Mouse (Mus musculus): ENCODE measurements at regions not wholly inside any gene's neighbourhood (a gene's known extent, or its start where the extent isn't known, plus 50 kb on each side); places are given as distances from the start of the nearest gene placed in this dataset.
A peak's percentile ranks its signal among the peaks of the same experiment; 100 is the strongest.

DNA sequence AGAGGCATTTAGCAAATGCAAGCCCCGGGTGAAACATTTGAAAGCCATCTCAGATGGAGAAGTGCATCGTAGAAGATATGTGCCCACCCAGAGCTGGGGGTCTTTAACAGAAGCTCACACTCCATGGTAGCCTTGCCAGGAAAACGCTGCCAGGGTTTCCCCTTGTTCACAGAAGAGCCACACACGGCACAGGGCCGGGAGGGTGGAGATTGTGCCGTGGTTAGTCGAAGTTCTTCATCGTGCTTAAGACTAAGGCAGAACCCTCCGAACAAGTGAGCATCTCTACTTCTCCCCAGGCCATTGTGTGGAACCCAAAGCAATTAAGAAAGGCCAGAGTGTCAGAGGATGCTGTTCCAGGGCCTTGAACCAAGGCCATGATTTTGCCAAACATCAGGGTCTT lies 61.3 kb upstream of the Ppara start:
- no peak for ATAC-seq (ENCODE audit: insufficient number of reproducible peaks, low FRiP score, low TSS enrichment)

DNA sequence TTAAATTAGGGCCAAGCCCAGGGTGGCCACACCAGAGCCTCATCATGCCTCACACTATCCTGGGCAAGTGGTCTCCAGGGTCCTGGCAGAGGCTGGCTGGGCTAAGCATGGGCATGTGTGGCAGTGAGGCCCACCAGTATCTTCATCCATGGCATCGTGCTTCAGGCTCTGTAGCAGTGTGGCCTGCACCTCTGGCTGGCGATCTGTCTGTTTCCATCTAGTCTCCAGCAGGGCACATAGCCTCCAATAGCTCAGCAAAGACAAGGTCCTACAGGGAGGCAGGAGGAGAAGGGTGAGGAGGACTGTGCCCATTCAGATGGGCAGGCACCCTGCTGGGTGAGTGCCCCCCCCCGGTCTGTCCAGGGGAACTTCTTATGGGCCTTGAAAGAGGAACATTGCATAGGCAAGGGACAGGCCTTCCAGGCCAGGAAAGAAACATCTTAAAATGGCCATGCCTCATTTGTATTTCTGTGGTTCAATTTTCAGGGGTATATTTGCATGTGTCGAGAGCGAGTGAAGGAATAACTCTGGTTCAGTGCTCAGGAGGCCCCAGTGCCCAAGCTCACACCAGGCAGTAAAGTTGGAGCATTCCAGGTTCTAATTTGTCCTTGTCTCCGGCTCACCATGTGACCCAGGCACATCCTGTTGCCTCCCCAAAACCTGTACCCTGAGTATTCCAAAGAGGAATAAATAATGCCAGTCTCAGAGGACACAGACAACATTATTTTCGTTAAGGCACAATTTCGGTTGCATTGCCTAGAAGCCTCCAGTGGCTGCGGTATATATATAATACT lies 60.4 kb upstream of the Ppara start:
- no peak for ATAC-seq (ENCODE audit: insufficient number of reproducible peaks, low FRiP score, low TSS enrichment)

DNA sequence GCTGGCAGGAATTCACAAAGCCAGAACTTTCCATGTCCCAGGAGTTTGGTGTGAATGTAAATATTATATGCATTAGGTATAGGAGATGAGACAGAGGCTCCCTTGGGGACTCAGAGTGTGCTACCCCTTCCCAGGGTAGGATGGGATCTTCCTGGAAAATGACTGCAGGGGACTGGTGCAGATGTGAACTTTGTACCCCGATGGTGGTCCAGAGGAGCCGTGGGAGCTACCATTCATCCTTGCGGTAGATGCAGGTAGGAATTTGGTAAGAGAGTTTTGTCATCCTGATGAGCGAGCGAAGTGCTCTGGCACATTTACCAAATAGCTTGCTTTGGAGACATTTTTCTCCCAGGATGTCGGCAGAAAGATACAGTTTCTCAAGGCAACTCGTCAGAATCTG lies 59.7 kb upstream of the Ppara start:
- ATAC-seq (ENCODE audit: insufficient number of reproducible peaks, low FRiP score, low TSS enrichment): no peak

DNA sequence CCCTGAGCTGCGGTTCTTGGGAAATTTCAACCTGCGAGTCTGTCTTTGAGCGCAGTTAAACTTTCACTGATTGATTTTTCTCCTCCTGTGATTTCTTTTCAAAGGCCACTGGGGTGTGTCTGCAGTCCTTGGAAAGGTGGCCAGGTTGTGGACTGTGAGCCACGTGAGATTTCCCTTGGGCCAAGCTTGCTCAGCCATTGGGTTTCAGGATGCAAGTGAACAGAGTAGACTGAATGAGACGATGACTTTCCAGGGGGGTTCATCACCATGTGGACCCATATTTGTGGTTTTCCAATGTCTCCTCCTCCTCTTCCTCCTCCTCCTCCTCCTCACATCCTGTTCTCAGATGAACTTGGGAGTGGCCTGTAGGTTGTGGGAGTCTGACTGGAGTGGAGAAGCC lies 59.0 kb upstream of the Ppara start:
- ATAC-seq (ENCODE audit: insufficient number of reproducible peaks, low FRiP score, low TSS enrichment): no peak

DNA sequence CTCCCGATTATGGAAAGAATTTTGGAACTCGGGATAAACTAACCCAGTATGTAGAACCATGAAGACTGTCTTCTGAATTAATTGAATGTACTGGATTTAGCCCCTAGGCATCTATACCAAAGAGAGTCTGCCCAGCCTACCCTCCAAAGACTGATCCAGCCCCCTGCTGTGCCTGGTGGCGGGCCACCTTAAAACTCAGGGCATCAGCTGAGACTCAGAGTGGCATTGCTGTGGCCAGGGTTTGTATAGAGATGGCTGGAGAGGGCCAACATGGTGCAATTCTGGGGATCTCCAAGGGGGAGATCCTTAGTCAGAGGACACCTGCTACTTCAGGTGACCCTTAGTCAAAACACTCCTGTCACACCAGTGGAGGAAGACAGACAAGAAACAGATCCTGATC lies 58.6 kb upstream of the Ppara start:
- no peak for ATAC-seq (ENCODE audit: insufficient number of reproducible peaks, low FRiP score, low TSS enrichment)

DNA sequence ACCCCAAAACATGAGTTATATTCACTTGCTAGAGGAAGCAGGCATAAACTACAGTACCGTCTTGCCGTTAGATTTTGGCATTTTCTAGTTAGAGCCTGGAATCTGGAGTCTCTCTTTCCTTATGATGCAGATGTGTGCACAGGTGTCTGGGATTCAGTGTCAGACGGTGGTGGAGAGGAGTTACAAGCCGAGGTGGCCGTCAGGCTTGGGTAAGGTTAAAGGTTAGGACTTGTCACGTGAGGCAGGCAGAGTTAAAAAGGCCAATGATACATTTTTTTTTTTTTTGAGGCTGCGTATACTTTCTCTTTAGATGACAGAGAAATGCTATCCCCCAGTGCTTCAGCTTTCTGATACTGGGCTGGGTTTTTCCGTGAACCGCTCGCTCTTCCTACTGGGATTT lies 57.9 kb upstream of the Ppara start:
- no peak for ATAC-seq (ENCODE audit: insufficient number of reproducible peaks, low FRiP score, low TSS enrichment)

DNA sequence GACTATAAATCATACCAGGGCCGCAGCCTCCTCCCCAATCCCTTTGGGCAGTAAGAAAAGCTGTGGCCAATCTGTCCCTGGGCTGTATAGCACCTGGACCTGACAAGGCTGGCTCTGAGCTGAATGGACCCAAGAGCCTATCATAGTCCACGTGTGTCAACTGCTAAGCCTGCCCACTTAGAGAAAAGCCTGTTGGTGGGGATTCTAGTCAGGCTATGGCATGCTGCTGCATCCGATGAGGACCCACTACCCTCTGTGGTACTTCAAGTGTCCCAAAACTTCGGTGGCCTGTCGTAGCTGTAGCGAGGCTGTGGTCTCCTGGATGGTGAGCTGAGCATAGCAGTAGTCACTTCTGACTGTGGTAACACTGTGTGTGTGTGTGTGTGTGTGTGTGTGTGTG lies 57.4 kb upstream of the Ppara start:
- ATAC-seq (ENCODE audit: insufficient number of reproducible peaks, low FRiP score, low TSS enrichment): no peak

DNA sequence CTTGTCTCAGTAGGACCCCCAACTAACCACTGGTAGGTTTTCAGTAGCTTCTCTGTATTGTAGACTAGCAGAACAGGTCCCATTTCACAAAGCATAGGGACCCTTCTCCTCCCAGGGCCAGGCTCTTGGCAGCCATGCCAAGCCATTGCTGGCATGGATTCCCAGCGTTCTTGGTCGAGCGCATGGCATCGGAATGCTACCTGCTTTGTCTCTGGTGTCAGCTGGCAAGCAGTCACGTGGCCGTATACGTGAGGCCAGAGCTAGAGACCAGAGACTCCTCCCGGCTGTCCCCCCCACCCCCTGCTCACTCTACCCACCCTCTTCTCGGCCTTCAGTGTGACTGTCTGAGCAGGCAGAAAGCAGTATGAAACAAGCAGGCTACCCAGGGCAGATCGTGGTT lies 56.9 kb upstream of the Ppara start:
- peak; percentile 27; the same call in 1 of the 2 replicates for ATAC-seq (ENCODE audit: insufficient number of reproducible peaks, low FRiP score, low TSS enrichment)

DNA sequence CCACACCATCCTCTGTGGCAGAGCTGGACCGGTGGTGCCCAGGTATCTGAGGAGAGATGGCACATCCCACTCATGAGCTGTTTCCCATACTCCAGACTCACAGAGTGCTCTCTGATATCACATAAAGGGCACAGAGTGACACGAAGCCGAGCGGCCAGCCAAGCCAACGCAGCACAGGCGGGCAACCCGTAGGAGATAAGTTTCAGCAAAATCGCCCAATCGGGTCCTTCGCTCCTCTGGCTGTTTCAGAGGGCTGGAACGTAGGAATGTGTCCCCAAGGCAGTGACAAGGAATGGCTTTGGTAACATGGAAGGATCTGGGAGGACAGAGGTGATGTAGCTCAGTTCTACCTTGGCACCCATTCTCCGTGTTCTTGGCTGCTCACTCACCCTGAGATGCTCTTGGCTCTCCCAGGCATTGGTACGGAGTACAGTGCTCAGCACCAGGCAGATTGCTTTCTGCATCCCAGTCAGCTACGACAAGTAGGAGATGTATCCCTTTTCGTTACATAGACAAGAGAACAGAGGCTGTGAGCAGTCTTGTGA lies 56.4 kb upstream of the Ppara start:
- peak; percentile 38; the same call in 1 of the 2 replicates for ATAC-seq (ENCODE audit: insufficient number of reproducible peaks, low FRiP score, low TSS enrichment)

DNA sequence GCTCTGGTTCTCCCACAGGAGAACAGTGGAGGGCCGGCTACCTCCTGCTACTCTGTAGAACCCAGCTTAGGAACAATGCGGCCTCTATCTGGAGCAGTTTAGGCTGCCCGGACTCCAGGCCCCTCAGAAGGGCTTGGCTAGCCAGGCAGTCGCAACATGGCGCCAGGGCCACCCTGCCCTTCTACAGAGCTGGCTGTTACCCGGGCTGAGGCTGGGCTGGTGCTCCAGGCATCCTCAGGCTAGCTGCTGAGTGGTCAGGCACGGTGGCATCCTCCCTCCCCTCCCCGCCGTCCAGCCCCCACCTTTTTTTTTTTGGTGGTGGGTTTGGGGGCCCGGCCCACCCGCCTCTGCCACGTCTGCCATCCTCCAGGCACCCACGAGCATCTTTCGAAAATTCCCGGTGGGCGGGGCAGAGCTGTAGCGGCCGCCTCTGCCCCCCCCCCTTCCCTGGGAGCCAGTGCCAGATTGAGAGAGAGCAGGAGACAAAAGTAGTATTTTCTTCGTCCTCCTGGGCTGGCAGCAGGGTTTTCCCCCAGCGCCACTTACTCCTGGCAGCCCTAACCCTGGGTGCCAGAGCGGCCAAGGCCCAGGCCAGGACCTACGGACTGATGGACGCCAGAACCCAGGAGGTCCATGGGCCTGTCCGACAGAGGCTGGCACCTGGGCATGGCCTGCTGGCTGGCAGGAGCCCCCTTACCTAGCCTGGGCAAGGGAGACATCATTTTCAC lies 55.6 kb upstream of the Ppara start:
- peak; percentile 51 for ATAC-seq (ENCODE audit: insufficient number of reproducible peaks, low FRiP score, low TSS enrichment)

DNA sequence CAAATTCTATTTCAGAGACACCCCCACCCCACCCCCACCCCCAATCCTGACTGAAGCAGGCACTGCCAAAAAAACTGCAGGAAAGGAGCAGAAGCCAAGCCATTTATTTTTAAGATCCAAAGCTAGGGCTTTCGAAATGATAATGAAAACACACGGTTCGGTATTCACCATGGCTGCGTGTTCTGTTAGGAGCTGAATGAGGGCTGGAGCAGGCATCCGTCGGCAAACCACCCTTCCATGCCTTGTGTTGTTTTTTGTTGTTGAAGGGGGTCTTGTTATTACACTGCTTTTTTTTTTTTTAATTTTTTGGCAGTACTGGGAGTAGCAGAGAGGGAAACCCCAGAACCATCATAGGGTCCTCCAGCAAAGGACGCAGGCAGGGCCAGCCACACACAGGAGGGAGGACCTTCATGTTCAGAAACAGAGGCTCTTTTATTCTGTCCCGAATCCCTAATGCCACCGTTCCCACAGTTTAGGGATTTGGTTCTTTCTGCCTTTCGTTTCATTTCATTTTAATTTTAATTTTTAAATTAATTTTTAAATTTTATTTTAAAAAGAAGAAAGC lies 54.8 kb upstream of the Ppara start:
- no peak for ATAC-seq (ENCODE audit: insufficient number of reproducible peaks, low FRiP score, low TSS enrichment)

DNA sequence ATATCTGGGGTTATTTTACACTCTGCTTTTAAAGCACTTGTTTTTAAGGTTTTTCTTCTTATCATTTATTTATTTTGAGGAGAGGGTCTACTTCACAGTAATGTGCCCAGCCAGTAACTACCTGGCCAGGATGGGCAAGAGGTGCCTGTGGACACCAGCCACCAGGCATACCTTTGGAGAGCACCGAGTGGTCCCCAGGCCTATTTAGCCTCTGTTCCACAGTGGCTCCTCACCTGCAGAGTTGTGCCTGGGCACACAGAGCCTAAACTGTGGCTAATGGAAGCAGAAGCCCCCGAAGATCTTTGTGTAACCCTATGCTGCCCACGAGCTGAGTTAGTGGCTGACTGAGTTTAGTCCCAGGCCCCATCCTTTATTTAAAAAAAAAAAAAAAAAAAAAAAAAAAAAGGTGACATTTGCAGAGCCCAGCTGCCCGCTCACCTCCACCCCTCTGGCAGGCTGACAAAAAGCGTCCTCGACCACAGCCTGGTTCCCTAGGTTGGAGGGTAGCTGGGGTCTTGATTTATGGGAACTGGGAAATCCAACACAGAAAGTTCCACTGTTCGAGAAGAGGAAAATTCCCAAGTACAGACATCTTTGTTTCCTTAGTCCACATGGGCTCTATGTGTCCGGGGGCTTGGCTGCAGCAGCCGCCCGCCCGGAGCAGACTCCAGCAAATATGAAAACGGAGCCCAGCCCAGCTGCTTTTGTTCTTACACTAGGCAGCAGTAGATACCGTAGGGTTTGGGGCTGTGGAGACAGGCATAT lies 54.1 kb upstream of the Ppara start:
- ATAC-seq (ENCODE audit: insufficient number of reproducible peaks, low FRiP score, low TSS enrichment): no peak

DNA sequence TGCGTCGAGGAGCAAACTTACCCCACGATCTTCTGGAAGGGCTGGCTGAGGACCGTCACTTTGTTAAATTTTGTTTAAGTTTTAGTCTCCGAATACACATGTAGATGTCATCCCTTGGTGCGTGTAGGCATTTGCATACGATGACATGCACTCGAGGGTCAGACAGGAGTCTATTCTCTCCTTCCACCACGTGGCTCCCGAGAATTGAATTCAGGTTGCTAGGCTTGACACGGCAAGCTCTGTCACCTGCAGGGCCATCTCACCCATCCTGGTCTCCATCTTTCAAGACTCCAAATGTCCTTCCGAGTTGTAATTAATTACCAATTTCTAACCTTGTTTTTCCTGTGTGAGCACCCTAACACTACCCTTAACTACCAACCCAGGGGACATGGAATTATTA lies 52.7 kb upstream of the Ppara start:
- no peak for ATAC-seq (ENCODE audit: insufficient number of reproducible peaks, low FRiP score, low TSS enrichment)

DNA sequence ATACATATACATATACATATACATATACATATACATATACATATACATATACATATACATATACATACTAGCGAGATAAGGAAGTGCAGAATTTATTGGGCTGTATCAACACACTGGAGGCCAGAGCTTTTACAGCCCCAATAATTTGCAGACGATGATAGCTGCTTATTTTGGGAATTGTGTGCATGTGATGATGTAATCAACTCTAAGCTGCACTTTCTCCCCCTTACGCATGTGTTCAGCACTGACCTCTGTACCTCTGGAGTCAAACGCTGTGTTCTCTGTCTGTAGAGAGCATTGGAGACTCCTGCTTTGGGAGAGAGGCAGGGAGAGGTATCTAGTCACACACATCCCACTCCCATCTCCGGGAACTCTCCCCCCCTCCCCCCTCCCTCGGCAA lies 52.0 kb upstream of the Ppara start:
- no peak for ATAC-seq (ENCODE audit: insufficient number of reproducible peaks, low FRiP score, low TSS enrichment)

DNA sequence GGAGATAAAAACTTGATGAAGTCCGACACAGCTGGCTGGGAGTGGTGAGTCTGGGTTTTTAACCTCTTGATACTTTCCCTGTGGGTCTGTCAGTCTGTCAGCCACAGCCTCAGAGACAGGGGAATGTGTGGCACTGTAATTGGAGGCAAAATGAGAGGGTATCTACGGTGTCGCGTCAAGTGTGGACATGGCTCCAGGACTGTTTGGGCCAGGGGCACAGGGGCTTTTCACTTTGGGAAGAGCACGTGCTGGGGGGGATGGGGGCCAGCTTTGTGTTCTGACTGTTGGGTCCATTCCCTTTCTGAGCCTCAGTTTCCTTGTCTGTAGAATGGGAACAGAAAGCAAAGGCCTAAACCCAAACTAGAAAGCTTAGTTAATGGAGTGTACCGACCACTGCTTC lies 51.5 kb upstream of the Ppara start:
- no peak for ATAC-seq (ENCODE audit: insufficient number of reproducible peaks, low FRiP score, low TSS enrichment)

DNA sequence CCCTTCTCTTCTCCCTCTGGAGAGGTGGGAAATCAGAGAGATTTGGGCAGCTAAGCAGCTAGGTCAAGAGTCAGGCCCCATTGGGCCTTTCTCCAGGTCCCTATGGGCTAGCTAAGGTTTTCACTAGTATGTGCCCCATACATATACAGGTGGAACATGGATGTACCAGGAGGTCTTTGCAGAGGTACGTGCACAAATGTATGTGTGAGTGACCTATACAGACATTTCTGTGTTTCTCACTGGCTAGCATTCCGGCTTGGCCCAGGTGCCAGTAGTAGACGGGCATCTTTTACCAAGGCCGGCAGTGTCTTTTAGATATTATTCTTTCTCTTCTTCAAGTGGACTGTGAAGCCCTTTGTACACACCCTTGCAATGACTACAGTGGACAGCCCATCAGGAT lies 51.1 kb upstream of the Ppara start:
- ATAC-seq (ENCODE audit: insufficient number of reproducible peaks, low FRiP score, low TSS enrichment): no peak

DNA sequence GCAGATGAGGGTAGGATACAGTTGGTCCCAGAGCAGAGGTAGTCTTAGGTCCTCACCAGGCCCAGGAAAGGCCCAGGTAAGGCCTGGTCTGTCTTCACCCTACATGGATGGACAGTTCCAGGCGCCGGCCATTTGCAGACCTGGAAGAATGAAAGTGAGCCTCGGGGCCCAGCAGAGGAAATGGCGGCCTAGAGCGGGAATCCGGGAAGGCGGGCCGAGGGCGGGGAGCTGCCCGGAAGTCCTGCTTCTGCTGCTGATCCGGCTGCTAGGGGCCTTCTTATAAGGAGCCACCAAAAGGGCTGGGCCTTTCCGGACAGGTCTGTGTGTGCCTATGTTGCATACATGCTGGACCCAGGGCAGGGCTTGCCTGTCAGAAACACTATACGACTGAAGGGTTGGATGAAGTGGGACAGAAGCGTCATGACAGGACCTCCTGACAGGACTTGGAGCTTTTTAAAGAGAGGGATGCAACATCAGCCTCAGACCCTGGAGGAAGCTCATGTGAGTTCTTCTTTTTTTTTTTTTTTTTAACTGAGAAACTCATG lies 50.5 kb upstream of the Ppara start:
- no peak for ATAC-seq (ENCODE audit: insufficient number of reproducible peaks, low FRiP score, low TSS enrichment)

DNA sequence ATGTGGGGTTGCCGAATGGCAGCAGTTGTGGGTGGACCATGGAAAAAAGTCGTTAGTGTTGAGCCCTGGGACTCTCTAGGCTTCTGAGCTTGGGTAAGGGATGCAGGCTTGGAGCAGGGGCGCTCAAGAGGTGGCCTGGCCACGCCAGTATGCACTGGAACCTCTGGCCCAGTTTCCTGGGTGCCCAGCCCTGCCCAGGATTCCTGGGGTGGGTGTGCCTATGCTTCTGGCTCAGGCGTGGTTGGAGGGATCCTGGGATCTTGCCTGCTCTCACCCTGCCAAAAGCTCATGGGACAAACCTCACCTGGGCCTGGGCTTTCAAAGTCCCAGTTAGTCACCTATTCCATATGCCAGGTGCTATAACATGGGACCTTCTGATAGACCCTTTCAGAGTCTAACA lies 49.9 kb upstream of the Ppara start:
- ATAC-seq (ENCODE audit: insufficient number of reproducible peaks, low FRiP score, low TSS enrichment): no peak
